Mouse (Mus musculus) NIH3T3 (cell line): Measurements from ENCODE around the gene Lax1.

Experiments
- DNase-seq: peaks from one replicate; pipeline ENCODE4 v3.0.0-alpha.2; 2012; ENCODE audit warnings: low read depth

Lax1 gene

DNA sequence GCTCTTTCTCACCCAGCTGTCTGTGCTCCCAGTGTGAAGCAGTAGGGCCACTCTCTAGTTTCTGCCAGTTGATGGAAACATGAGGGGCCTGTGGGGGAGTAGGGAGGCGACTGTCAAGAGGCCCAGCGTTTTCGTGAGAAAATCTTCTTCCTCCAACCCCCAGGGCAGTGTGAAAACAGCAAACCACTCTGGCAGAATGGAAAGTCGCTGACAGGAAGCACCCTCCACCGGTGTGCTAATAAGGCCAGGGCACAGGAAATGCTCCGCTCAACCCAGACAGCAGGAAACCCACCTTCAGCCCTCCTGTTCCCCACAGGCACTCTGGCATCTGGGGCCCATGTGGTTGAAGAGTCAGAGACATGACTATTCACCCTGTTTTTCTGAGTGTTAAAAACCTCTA lies at the start of gene Lax1:
TSS of gene Lax1 (minus strand) at position 212 of the 400 bp plus-strand sequence.
- DNase-seq = no peak

DNA sequence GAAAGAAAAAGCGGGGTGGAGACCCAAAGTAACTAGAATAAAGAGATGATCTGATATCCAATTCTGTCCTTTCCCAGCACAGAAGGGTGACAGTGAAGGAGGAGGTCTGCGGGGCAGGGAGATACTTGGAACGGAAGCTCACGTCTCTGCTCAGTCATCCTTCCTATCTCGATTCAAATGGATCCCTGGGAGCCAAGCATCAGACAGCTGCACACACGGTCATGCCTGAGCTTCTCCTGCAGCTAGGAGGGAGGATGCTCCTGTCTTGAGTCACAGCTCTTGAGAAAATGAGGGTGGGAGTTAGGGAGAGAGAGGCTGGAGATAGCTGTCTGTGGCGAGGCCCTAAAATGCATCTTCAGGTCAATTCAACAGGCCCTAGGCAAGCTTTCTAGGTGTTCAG lies 46.8 kb upstream of the Lax1 start:
- DNase-seq = no peak

DNA sequence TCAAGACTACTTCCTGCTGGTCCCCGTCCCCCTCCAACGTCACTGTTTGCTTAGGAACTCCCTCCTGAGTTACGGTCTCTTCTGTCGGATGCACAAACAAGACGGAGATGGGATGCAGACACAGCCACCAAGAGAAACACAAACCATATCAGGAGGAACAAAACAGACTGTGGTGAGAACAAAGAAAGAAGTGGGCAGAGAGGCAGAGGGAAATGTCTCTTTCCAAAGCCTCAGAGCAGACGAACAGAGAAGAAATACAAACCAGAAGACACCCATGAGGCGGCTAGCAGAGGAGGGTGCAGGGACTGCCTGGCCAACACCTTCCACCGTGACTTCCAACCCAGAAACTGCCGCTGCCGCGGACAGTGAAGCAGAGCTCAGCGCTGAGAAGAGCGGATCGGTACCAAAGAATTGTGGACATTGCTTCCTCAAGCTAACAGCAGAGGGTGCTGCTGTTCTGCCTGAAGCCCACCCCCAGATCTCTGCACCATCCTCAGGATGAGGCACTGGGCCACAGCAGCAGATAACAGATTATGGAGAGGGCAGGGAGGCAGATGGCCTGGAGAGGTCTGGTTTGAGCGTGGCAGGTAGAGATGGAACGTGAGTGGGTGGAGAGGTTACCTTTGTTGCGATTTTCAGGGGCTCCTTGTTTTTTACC lies 46.2 kb upstream of the Lax1 start:
- DNase-seq = peak; percentile 78

DNA sequence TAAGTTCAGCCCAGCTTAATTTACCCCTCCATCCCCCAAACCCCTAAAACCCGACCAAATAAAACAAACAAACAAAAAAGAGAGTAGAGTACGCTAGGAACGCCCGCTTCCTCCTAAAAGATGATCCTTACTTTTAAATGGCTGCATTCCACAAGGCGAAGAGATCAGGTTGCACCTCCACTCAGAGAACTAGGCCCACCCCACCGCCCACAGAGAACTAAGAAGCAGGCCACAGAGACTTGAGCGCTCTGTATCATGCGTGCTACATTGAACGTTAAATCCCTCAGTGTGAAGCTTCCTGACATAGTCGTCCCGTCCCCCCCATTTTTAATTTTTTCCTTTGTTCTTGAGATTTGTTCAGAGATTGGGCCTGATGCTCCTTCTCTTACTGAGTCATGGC lies 42.9 kb upstream of the Lax1 start:
- DNase-seq = no peak

DNA sequence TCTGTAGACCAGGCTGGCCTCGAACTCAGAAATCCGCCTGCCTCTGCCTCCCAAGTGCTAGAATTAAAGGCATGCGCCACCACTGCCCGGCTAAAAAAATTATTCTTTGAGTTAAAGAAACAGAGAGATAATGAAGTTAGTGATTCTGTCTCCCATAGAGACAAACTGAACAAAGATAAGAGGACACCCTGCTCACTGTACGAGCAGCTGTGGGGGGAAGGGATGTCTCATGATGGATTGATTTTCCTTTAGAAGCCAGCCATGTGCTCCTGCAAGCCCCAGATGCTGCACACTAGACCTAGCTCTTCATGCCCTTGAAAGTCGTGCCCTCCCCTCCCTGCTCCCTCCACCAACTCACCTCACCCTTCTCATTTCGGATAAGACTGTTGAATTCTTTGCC lies 38.4 kb upstream of the Lax1 start:
- DNase-seq = no peak

DNA sequence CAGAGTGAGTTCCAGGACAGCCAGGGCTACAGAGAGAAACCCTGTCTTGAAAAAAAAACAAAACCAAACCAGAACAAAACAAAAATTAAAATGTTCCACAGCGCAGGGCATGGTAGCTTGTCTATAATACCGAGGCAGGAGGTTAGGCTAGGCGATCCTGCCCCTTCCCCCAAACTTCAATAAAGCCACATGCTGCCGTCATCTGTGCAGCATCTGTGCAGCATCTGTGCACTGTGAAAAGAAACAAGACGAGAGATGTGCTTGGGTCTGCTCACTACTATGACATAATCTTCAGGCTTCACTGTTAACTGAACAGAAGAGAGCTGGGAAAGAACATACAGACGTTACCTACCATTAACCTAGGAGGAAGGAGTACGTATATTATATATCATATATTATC lies 30.4 kb upstream of the Lax1 start:
- no peak for DNase-seq

DNA sequence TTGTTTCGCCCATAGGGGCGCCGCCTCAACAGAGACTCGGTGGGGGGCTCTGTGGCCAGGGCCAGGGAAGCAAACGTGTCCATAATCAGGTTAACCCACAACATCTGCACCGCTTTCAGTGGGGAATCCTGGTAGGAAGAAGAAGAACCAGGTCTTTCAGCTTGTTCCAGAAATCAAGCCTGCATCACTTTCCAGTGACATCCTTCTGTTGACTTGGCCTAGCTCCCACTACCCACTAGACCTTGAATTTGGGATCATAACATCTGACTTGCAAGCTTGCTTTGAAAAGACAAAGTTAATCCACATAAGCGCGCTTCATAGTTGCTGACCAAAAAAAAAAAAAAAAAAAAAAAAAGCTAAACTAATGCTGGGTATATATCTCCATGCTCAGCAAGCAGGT lies 28.9 kb upstream of the Lax1 start:
- DNase-seq = no peak

DNA sequence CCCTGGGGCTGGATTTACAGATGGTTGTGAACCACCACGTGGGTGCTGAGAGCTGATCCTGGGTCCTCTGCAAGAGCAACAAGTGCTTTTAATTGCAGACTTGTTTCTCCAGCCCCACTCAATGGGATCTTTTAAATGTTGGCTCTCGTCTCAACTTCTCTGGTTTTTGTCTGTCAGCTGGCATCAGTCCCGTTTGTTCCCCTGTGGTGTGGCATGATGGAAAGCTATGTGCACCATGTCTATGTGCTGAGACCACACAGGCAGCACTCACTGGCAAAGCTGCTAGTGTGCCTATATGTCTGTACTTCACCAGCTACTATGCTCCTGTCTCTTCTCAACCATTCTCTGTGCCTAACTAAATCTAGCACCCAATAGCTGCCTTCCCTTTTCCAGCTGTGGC lies 28.4 kb upstream of the Lax1 start:
- DNase-seq = no peak

DNA sequence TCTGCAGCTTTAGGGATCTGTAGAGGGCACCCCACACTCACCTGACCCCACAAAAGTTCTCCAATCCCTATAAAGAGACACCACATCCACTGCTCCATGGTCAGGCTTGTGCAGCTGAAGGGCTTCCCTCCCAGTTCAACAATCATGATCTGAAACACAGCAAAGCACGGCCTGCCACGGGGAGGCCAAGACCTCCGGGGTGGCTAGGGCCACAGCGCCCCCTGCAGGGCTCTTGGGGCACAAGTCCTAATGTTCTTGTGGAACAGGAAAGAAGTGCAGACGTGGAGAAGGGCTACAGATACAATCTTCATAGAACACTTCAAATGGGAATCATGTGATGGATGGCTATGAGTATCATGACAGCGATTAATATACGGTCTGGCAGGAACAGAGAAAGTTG lies 26.6 kb upstream of the Lax1 start:
- DNase-seq = peak; percentile 60

DNA sequence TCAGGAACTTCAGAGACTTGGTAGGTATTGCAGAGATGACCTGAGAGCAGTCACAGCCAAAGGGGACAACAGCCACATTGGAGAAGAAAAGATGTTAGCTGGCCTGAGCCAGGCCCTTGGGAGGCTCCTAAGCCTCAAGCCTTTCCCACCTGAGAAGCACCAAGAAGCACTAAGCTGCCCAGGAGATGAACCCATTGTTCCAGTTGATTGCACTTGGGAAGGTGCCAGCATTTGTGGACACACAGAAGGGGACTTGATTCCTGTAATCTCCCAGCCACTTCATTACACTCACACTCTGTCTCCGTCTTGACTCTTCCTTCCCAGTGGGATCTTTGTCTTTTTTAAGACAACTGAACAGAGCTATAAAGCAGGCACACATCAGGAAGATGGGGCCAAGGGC lies 25.3 kb upstream of the Lax1 start:
- DNase-seq = no peak

DNA sequence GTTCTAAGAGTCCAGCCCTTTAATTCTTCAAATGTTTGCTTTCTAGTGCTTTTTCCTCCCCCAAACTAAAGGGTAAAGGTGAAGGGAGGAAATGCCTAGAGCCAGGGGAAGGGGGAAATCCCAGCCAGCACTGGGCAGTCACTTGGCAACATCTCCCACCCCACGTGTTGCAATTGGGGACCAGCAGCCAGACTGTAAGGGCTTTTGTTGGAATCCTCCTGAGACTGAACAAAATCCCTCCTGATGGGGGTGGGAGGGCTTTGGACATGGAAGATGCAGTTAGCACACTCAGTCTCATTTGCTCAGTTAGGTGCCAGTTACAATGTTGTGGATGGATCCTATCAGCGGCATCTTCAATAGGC lies 23.1 kb upstream of the Lax1 start:
- DNase-seq = peak; percentile 43

DNA sequence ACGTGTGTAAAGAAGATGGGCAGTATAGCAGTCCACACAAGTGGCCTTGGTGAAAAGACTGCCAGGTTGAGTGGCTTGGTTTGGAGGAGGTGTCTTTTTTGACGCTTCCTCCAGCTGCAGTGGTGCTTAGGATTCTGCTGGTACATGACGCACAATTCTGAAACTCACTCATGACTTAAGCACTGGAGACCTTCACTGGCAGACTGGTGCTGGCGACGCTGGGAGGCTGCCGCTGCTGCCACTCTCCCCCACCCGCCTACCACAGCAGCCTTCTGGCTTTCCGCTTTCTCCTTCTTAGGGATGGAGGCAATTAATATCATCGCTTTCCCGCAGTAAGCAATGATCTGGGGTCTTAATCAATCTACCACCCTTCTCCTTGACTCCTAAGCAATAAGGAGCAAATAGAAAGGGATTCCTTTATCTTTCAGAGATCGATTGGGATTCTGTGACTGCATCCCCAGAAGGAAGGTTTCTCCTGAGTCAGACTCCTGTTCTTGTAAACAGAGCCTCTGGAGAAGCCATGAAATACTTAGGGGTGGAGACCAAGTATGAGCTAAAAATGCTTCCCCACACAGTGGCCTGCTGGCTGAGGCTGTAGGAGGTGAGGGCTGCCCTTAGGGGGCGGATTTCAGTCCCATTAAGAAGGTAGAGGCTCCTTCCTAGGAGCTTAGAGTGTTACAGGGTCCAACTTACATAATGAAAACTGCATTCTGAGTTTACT lies 22.5 kb upstream of the Lax1 start:
- DNase-seq = peak; percentile 54

GRCm38 (mm10) chr1:133711376-133711775 lies 21.5 kb upstream of the Lax1 start:
- no peak for DNase-seq

GRCm38 (mm10) chr1:133710895-133711294 lies 21.0 kb upstream of the Lax1 start:
- no peak for DNase-seq

- DNase-seq = no peak
Observed at GRCm38 (mm10) chr1:133709292-133709691, 19.4 kb upstream of the Lax1 start.

DNA sequence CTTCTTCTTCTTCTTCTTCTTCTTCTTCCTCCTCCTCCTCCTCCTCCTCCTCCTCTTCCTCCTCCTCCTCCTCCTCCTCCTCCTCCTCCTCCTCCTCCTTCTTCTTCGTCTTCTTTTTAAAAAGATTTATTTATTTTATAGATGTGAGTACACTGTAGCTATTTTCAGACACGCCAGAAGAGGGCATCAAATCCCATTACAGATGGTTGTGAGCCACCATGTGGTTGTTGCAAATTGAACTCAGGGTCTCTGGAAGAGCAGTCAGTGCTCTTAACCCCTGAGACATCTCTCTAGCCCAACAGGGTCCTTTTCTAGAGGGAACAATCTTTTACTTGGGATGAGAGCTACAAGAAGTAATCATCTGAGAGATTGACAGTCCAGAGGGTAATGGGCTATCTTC lies 11.9 kb upstream of the Lax1 start:
- DNase-seq = peak; percentile 56

GRCm38 (mm10) chr1:133697935-133698620 lies 8.2 kb upstream of the Lax1 start:
- DNase-seq = no peak

DNA sequence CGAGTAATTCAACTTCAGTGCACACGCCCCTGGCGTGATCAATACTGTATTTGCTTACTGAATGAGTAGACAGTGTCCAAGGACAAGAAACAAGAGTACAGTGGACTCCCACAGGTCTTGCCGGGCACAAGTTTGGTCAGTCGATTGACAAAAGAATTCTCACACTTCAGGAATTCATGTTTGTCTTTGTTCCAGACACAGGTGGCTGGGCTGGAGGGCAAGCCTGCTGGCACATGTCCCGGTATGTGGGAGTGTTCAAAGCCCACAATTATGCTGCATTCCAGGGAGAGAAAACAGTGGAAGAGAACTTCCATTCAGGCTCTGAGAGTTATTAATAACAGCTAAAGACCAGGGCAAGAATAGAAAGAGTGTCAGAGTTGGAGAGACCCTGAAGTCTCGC lies 6.0 kb upstream of the Lax1 start:
- DNase-seq = peak; percentile 69

- DNase-seq = no peak
Observed at GRCm38 (mm10) chr1:133694876-133695275, 5.0 kb upstream of the Lax1 start.

DNA sequence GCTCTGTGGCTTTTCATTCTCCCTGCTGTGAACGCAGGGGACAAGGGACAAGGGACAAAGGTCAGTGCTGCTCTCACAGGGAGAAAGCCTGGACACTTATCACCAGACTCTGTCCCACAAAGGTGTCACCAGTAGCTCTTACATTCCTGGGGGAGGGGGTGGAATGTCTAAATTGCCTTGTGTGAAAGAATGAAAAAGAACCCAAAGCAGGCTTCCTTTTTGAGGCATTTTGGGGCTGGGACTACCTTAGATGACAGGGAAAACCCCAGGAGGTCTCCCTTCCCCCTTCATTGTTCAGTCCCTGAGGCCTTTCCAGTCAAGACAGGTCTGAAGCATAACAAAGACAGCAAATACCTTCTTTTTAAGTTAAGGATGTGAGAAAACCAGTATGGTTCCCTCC lies 4.4 kb upstream of the Lax1 start:
- no peak for DNase-seq

GRCm38 (mm10) chr1:133693536-133694114 lies 3.7 kb upstream of the Lax1 start:
- no peak for DNase-seq

- no peak for DNase-seq
Observed at GRCm38 (mm10) chr1:133692195-133692594, 2.3 kb upstream of the Lax1 start.

GRCm38 (mm10) chr1:133691046-133691445 lies 1.1 kb upstream of the Lax1 start:
- no peak for DNase-seq
